Mouse (Mus musculus): ENCODE measurements around the gene Zswim8. TPM values are rescaled to one million over a fixed set of nuclear protein-coding genes. Genes with fewer than 3 reads are reported as not detected.

The Zswim8 gene
- polyA plus RNA-seq, 2 experiments = 3.1 to 16.8 TPM

GRCm38 (mm10) chr14:20677906-20678305 lies 29.4 kb upstream of the Zswim8 start:
- DNase-seq (ENCODE audit: low read depth in 3 of 3, low spot score in 3 of 3) (no peak), ATAC-seq (ENCODE audit: insufficient read depth) (no peak)
- Histone ChIP-seq H3K9ac (replicated peaks) (no peak overlapping the region), H3K27me3 (ENCODE audit: control insufficient read depth, insufficient read depth, low read length) (no peaks in the 10 kb centered on the region), H3K27ac (no peak overlapping the region), H3K9me3 (ENCODE audit: control insufficient read depth, low read length) (no peaks in the 10 kb centered on the region), H3K4me2 (ENCODE audit: low read depth) (no peak overlapping the region), H3K36me3 (replicated peaks; ENCODE audit: control insufficient read depth, insufficient read depth, low read depth) (peaks cover 66% of the 10 kb centered on the region), H3K4me1 (replicated peaks; ENCODE audit: control insufficient read depth in 2 of 2, insufficient read depth in 2 of 2, low read length in 1 of 2) (peaks cover 8 to 11% of the 10 kb centered on the region in 2 experiments; a peak in 3 of 4 replicates), H3K4me3 (ENCODE audit: insufficient read depth in 1 of 2, low read depth in 2 of 2, low read length in 2 of 2) (no peak overlapping the region)
- TF ChIP-seq CTCF (IDR thresholded peaks at IDR 0.05; ENCODE audit: low read depth) (no peak), EP300 (IDR thresholded peaks at IDR 0.05; ENCODE audit: low read depth) (no peak)
- WGBS (ENCODE audit: insufficient replicate concordance) = 76% methylated on average over 4 of the region's 4 CpGs

GRCm38 (mm10) chr14:20681742-20682141 lies 25.6 kb upstream of the Zswim8 start:
- ATAC-seq (ENCODE audit: insufficient read depth) (no peak), DNase-seq (ENCODE audit: low read depth in 3 of 3, low spot score in 3 of 3) (no peak)
- H3K9ac ChIP-seq (replicated peaks) = no peak overlapping the region
- 79% methylated on average over 2 of the region's 2 CpGs for WGBS (ENCODE audit: insufficient replicate concordance)
- no peak overlapping the region for H3K4me3 ChIP-seq (ENCODE audit: insufficient read depth in 1 of 2, low read depth in 2 of 2, low read length in 2 of 2)
- H3K9me3 ChIP-seq (ENCODE audit: control insufficient read depth, low read length) = no peaks in the 10 kb centered on the region
- no peak overlapping the region for H3K4me2 ChIP-seq (ENCODE audit: low read depth)
- TF ChIP-seq EP300 (IDR thresholded peaks at IDR 0.05; ENCODE audit: low read depth) (no peak), CTCF (IDR thresholded peaks at IDR 0.05; ENCODE audit: low read depth) (no peak)
- H3K4me1 ChIP-seq (replicated peaks; ENCODE audit: control insufficient read depth in 2 of 2, insufficient read depth in 2 of 2, low read length in 1 of 2) = 0 out of 4 replicates have a peak, but pooled peaks cover 0 to 2% of the 10 kb centered on the region in 2 experiments
- H3K36me3 ChIP-seq (replicated peaks; ENCODE audit: control insufficient read depth, insufficient read depth, low read depth) = peaks cover 95% of the 10 kb centered on the region
- no peaks in the 10 kb centered on the region for H3K27me3 ChIP-seq (ENCODE audit: control insufficient read depth, insufficient read depth, low read length)
- no peak overlapping the region for H3K27ac ChIP-seq

GRCm38 (mm10) chr14:20682498-20682897 lies 24.9 kb upstream of the Zswim8 start:
- Histone ChIP-seq H3K36me3 (replicated peaks; ENCODE audit: control insufficient read depth, insufficient read depth, low read depth) (peaks cover 96% of the 10 kb centered on the region), H3K4me3 (ENCODE audit: insufficient read depth in 1 of 2, low read depth in 2 of 2, low read length in 2 of 2) (no peak overlapping the region), H3K27ac (no peak overlapping the region), H3K4me1 (replicated peaks; ENCODE audit: control insufficient read depth in 2 of 2, insufficient read depth in 2 of 2, low read length in 1 of 2) (0 out of 4 replicates have a peak, but pooled peaks cover 0 to 2% of the 10 kb centered on the region in 2 experiments), H3K9ac (replicated peaks) (no peak overlapping the region), H3K4me2 (ENCODE audit: low read depth) (no peak overlapping the region), H3K9me3 (ENCODE audit: control insufficient read depth, low read length) (no peaks in the 10 kb centered on the region), H3K27me3 (ENCODE audit: control insufficient read depth, insufficient read depth, low read length) (no peaks in the 10 kb centered on the region)
- TF ChIP-seq EP300 (IDR thresholded peaks at IDR 0.05; ENCODE audit: low read depth) = no peak
- no peak for TF ChIP-seq CTCF (IDR thresholded peaks at IDR 0.05; ENCODE audit: low read depth)
- DNase-seq (ENCODE audit: low read depth in 3 of 3, low spot score in 3 of 3) (no peak), ATAC-seq (ENCODE audit: insufficient read depth) (peak; percentile 48)
- WGBS (ENCODE audit: insufficient replicate concordance) = 59% methylated on average over 3 of the region's 3 CpGs

- H3K36me3 ChIP-seq (replicated peaks; ENCODE audit: control insufficient read depth, insufficient read depth, low read depth) = peaks cover 93% of the 10 kb centered on the region
- WGBS (ENCODE audit: insufficient replicate concordance) = 90% methylated on average over 3 of the region's 3 CpGs
- H3K4me2 ChIP-seq (ENCODE audit: low read depth) = no peak overlapping the region
- ATAC-seq (ENCODE audit: insufficient read depth) = no peak
- H3K4me3 ChIP-seq (ENCODE audit: insufficient read depth in 1 of 2, low read depth in 2 of 2, low read length in 2 of 2) = no peak overlapping the region
- H3K4me1 ChIP-seq (replicated peaks; ENCODE audit: control insufficient read depth in 2 of 2, insufficient read depth in 2 of 2, low read length in 1 of 2) = 0 out of 4 replicates have a peak, but pooled peaks cover 0 to 2% of the 10 kb centered on the region in 2 experiments
- no peak overlapping the region for H3K27ac ChIP-seq
- no peaks in the 10 kb centered on the region for H3K27me3 ChIP-seq (ENCODE audit: control insufficient read depth, insufficient read depth, low read length)
- no peak overlapping the region for H3K9ac ChIP-seq (replicated peaks)
- TF ChIP-seq EP300 (IDR thresholded peaks at IDR 0.05; ENCODE audit: low read depth) = no peak
- no peak for TF ChIP-seq CTCF (IDR thresholded peaks at IDR 0.05; ENCODE audit: low read depth)
- no peak for DNase-seq (ENCODE audit: low read depth in 3 of 3, low spot score in 3 of 3)
- no peaks in the 10 kb centered on the region for H3K9me3 ChIP-seq (ENCODE audit: control insufficient read depth, low read length)
Observed at GRCm38 (mm10) chr14:20686576-20686975, 20.8 kb upstream of the Zswim8 start.

GRCm38 (mm10) chr14:20689009-20689408 lies 18.3 kb upstream of the Zswim8 start:
- DNase-seq (ENCODE audit: low read depth in 3 of 3, low spot score in 3 of 3) (no peak), ATAC-seq (ENCODE audit: insufficient read depth) (no peak)
- Histone ChIP-seq H3K27ac (no peak overlapping the region), H3K9me3 (ENCODE audit: control insufficient read depth, low read length) (no peaks in the 10 kb centered on the region), H3K4me2 (ENCODE audit: low read depth) (no peak overlapping the region), H3K36me3 (replicated peaks; ENCODE audit: control insufficient read depth, insufficient read depth, low read depth) (peaks cover 92% of the 10 kb centered on the region), H3K4me1 (replicated peaks; ENCODE audit: control insufficient read depth in 2 of 2, insufficient read depth in 2 of 2, low read length in 1 of 2) (peaks cover 2 to 4% of the 10 kb centered on the region in 2 experiments; a peak in 2 of 4 replicates), H3K27me3 (ENCODE audit: control insufficient read depth, insufficient read depth, low read length) (no peaks in the 10 kb centered on the region), H3K9ac (replicated peaks) (no peak overlapping the region), H3K4me3 (ENCODE audit: insufficient read depth in 1 of 2, low read depth in 2 of 2, low read length in 2 of 2) (no peak overlapping the region)
- WGBS (ENCODE audit: insufficient replicate concordance) = 80% methylated on average over 2 of the region's 2 CpGs
- TF ChIP-seq EP300 (IDR thresholded peaks at IDR 0.05; ENCODE audit: low read depth) (no peak), CTCF (IDR thresholded peaks at IDR 0.05; ENCODE audit: low read depth) (no peak)
